Mouse (Mus musculus): ENCODE data around the gene Ube2g1.

DNA sequence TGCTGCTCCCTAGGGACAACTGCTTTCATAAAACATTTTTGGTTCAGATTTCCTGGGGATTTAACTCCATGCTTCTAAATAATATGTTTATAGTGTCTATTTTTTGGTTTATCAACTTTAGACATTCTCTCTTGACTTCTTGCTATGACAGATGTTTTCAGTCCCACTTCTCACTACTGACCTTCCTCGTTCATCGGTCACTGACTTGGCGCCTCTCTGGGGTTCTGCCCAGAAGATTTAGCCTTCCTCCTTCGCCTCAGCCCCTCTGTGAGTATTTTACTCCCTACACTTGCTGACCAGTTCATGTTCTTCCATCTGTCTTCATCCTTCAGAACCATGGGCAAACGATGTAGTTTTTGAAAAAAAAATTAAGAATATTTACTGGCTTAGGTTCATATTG, 38.3 kb downstream of the Ube2g1 start:
- TF ChIP-seq POLR2A (IDR thresholded peaks at IDR 0.05; ENCODE audit: extremely low read depth, insufficient read depth, low read length) (no peak), CTCF (IDR thresholded peaks at IDR 0.05; ENCODE audit: extremely low read depth, insufficient read depth, low read length) (no peak)
